Mouse (Mus musculus): ENCODE data around the gene Tspo2. TPM values are rescaled to one million over a fixed set of nuclear protein-coding genes. Genes with fewer than 3 reads are reported as not detected.
A peak's percentile ranks its signal among the peaks of the same experiment; 100 is the strongest.

Tspo2 gene
- polyA plus RNA-seq, 1 experiment from 2014 or later: 2.0 TPM

DNA sequence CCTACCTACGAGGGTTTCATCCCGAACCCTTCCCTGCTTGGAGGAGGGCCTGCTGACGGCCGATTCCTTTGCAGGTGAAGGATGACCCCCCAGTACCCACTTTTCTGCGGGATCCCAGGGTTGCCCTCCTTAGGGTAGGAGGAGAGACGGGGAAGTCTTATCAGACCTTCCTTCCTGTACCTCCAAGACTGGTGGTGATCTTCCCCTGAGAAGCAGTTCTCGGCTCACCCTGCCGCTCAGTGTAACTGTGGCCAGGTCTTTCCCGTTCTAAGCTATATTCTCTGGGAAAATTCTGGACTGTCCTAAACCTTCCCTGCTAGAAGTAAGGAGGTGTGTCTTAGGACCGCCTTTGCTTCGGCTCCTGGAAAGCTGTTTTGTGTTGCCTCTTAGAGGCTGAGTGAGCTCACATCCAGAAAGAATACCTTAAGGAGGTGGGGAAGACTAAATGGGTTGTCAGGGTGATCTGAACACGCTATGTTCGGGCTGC lies 41.0 kb downstream of the Tspo2 start:
- Histone ChIP-seq H3K9ac (replicated peaks; ENCODE audit: low read depth, low read length) (peak overlapping the region; percentile 80), H3K36me3 (ENCODE audit: control insufficient read depth, insufficient read depth) (no peaks in the 10 kb centered on the region; the same call in 1 of the 2 replicates), H3K4me3 (replicated peaks; ENCODE audit: low read length) (peak overlapping the region; percentile 72), H3K27me3 (replicated peaks; ENCODE audit: control insufficient read depth, insufficient read depth, low read length) (no peaks in the 10 kb centered on the region), H3K27ac (ENCODE audit: low read length) (peak overlapping the region; percentile 98), H3K4me1 (replicated peaks; ENCODE audit: control insufficient read depth, insufficient read depth, low read length) (peaks cover 33% of the 10 kb centered on the region), H3K4me2 (ENCODE audit: low read length) (peak overlapping the region; percentile 88), H3K9me3 (ENCODE audit: control insufficient read depth, low read length) (no peaks in the 10 kb centered on the region)
- peak; percentile 6 for ATAC-seq
- WGBS: 0% methylated on average over 13 of the region's 13 CpGs

DNA sequence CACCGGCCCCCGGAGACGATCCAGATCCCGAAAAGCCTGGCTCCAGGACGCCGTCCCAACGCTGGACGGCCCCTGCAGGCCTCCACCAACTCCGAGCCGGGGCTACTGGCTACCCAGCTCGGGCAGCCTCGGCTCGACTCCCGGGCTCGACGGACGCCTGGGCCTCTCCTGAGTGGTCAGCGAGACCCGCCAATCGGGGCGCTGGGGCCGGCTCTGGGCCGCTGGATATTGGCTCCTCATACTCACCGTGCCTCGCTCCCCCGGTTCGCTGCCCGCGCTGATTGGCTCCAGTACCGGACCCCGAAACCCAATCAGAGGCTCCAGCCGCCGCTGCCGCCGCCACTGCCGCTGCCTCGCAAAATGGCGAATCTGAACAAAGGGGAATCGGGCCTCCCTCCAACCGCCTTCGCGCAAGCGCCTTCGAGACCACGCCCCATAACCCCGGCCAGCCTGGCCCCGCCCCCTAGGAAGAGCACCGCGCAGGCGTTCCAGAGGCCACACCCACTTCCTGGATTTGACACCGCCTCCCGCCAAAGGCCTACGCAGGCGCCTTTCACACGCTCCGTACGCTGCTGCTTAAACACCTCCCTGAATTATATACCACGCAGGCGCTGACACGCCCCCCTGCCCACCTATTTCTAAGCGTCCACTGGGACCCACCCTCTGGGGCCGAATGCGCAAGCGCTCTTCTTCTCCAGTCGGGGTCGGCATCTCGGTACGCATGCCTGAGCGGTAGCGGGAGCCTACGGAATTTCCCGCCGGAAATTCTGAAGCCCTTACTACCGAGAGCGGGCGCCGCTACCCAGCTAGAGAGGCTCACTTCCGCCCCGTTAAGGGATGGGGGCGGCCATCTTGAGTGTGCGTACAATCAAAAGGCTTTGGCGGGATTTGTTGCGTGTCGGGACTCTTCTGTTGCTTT lies 41.7 kb downstream of the Tspo2 start, which contains the start of the genes Nfya and Oard1:
Nfya (minus strand) TSS at position 527 of the 919 bp plus-strand sequence.
Oard1 (plus strand) TSS at position 635 of the 919 bp plus-strand sequence.
- Histone ChIP-seq H3K9ac (replicated peaks; ENCODE audit: low read depth, low read length) (peak within 1 kb of the TSS; percentile 100), H3K4me1 (replicated peaks; ENCODE audit: control insufficient read depth, insufficient read depth, low read length) (peaks cover 33% of the 10 kb centered on the region), H3K36me3 (ENCODE audit: control insufficient read depth, insufficient read depth) (no peaks in the 10 kb centered on the region), H3K9me3 (ENCODE audit: control insufficient read depth, low read length) (no peaks in the 10 kb centered on the region), H3K4me2 (ENCODE audit: low read length) (peak within 1 kb of the TSS; percentile 88), H3K4me3 (replicated peaks; ENCODE audit: low read length) (peak within 1 kb of the TSS; percentile 93), H3K27me3 (replicated peaks; ENCODE audit: control insufficient read depth, insufficient read depth, low read length) (no peaks in the 10 kb centered on the region), H3K27ac (ENCODE audit: low read length) (peak within 1 kb of the TSS; percentile 100)
- ATAC-seq: peak; percentile 96
- under 1% methylated on average over 78 of the region's 84 CpGs for WGBS

- WGBS: under 1% methylated on average over 41 of the region's 47 CpGs
- peak overlapping the region; percentile 100 for H3K9ac ChIP-seq (replicated peaks; ENCODE audit: low read depth, low read length)
- H3K27ac ChIP-seq (ENCODE audit: low read length): peak overlapping the region; percentile 100
- peak overlapping the region; percentile 93 for H3K4me3 ChIP-seq (replicated peaks; ENCODE audit: low read length)
- H3K9me3 ChIP-seq (ENCODE audit: control insufficient read depth, low read length): no peaks in the 10 kb centered on the region
- H3K4me2 ChIP-seq (ENCODE audit: low read length): peak overlapping the region; percentile 80
- H3K4me1 ChIP-seq (replicated peaks; ENCODE audit: control insufficient read depth, insufficient read depth, low read length): peaks cover 33% of the 10 kb centered on the region
- H3K36me3 ChIP-seq (ENCODE audit: control insufficient read depth, insufficient read depth): no peaks in the 10 kb centered on the region
- H3K27me3 ChIP-seq (replicated peaks; ENCODE audit: control insufficient read depth, insufficient read depth, low read length): no peaks in the 10 kb centered on the region
- ATAC-seq: peak; percentile 8
Measured at GRCm38 (mm10) chr17:48408526-48409291, 42.6 kb downstream of the Tspo2 start.

GRCm38 (mm10) chr17:48407910-48408525 lies 43.3 kb downstream of the Tspo2 start:
- peak overlapping the region; percentile 100 for H3K27ac ChIP-seq (ENCODE audit: low read length)
- no peaks in the 10 kb centered on the region for H3K9me3 ChIP-seq (ENCODE audit: control insufficient read depth, low read length)
- H3K9ac ChIP-seq (replicated peaks; ENCODE audit: low read depth, low read length): peak overlapping the region; percentile 100
- no peaks in the 10 kb centered on the region for H3K27me3 ChIP-seq (replicated peaks; ENCODE audit: control insufficient read depth, insufficient read depth, low read length)
- H3K36me3 ChIP-seq (ENCODE audit: control insufficient read depth, insufficient read depth): no peaks in the 10 kb centered on the region
- 6% methylated on average over 8 of the region's 8 CpGs for WGBS
- H3K4me2 ChIP-seq (ENCODE audit: low read length): peak overlapping the region; percentile 80
- H3K4me3 ChIP-seq (replicated peaks; ENCODE audit: low read length): peak overlapping the region; percentile 93
- ATAC-seq: no peak
- H3K4me1 ChIP-seq (replicated peaks; ENCODE audit: control insufficient read depth, insufficient read depth, low read length): peaks cover 33% of the 10 kb centered on the region

DNA sequence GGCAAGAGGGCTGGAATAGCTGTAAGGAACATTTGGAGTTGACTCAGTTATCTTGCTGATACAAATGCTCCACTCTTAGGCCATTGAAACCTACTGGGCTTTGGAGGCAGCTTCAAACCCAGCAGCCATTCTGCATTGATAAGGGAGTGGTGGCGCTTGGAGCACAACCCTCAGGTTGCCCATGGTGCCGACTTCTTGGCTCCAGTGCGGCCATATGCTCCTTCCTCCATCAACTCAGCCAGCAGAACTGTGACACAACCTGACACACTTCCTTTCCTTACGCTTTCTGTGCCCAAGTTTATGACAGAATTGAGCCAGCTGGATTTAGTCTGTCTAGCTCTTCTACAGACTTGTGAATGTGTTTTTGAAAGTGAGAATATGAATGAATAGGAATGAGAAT lies 44.2 kb downstream of the Tspo2 start:
- 69% methylated on average over 4 of the region's 4 CpGs for WGBS

DNA sequence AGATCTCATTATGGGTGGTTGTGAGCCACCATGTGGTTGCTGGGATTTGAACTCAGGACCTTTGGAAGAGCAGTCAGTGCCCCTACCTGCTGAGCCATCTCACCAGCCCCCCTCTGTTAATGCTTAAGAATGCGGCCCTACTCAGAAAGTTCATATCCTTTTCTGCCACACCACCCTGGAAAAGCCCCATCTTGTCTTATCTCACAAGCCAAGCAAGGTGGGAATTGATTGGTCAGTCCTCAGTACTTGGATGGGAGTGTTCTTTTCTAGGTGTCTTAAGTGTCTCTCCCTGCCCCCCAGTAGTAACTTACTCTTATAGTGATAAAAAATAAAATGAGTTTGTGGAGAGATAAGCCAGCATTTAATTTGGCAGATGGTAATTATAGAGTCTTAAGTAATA lies 46.6 kb downstream of the Tspo2 start:
- no peaks in the 10 kb centered on the region for H3K9me3 ChIP-seq (ENCODE audit: control insufficient read depth, low read length)
- no peak overlapping the region for H3K9ac ChIP-seq (replicated peaks; ENCODE audit: low read depth, low read length)
- H3K4me2 ChIP-seq (ENCODE audit: low read length): no peak overlapping the region
- no peaks in the 10 kb centered on the region for H3K27me3 ChIP-seq (replicated peaks; ENCODE audit: control insufficient read depth, insufficient read depth, low read length)
- no peaks in the 10 kb centered on the region for H3K36me3 ChIP-seq (ENCODE audit: control insufficient read depth, insufficient read depth)
- no peak for ATAC-seq
- no peak overlapping the region for H3K27ac ChIP-seq (ENCODE audit: low read length)
- H3K4me3 ChIP-seq (replicated peaks; ENCODE audit: low read length): no peak overlapping the region
- 75% methylated on average over 1 of the region's 1 CpGs for whole genome bisulfite sequencing
- peaks cover 19% of the 10 kb centered on the region for H3K4me1 ChIP-seq (replicated peaks; ENCODE audit: control insufficient read depth, insufficient read depth, low read length)

More for the DNA sequence above, 44.2 kb downstream of the Tspo2 start:
- Histone ChIP-seq H3K9me3 (ENCODE audit: control insufficient read depth, low read length) (no peaks in the 10 kb centered on the region), H3K9ac (replicated peaks; ENCODE audit: low read depth, low read length) (no peak overlapping the region), H3K27me3 (replicated peaks; ENCODE audit: control insufficient read depth, insufficient read depth, low read length) (no peaks in the 10 kb centered on the region), H3K4me3 (replicated peaks; ENCODE audit: low read length) (no peak overlapping the region), H3K27ac (ENCODE audit: low read length) (peak overlapping the region; percentile 68; the same call in 1 of the 2 replicates), H3K4me2 (ENCODE audit: low read length) (no peak overlapping the region), H3K36me3 (ENCODE audit: control insufficient read depth, insufficient read depth) (no peaks in the 10 kb centered on the region), H3K4me1 (replicated peaks; ENCODE audit: control insufficient read depth, insufficient read depth, low read length) (peaks cover 33% of the 10 kb centered on the region)
- ATAC-seq: no peak

- no peak overlapping the region for H3K27ac ChIP-seq (ENCODE audit: low read length)
- WGBS: 89% methylated on average over 2 of the region's 2 CpGs
- no peak for ATAC-seq
Measured at GRCm38 (mm10) chr17:48403848-48404247, 47.5 kb downstream of the Tspo2 start.

GRCm38 (mm10) chr17:48402751-48403150 lies 48.6 kb downstream of the Tspo2 start:
- Histone ChIP-seq H3K4me1 (replicated peaks; ENCODE audit: control insufficient read depth, insufficient read depth, low read length) (peaks cover 12% of the 10 kb centered on the region), H3K9me3 (ENCODE audit: control insufficient read depth, low read length) (no peaks in the 10 kb centered on the region), H3K36me3 (ENCODE audit: control insufficient read depth, insufficient read depth) (peaks cover 9% of the 10 kb centered on the region; the same call in 1 of the 2 replicates), H3K4me2 (ENCODE audit: low read length) (no peak overlapping the region), H3K9ac (replicated peaks; ENCODE audit: low read depth, low read length) (no peak overlapping the region), H3K27ac (ENCODE audit: low read length) (no peak overlapping the region), H3K27me3 (replicated peaks; ENCODE audit: control insufficient read depth, insufficient read depth, low read length) (no peaks in the 10 kb centered on the region), H3K4me3 (replicated peaks; ENCODE audit: low read length) (no peak overlapping the region)
- ATAC-seq: no peak
- WGBS: 89% methylated on average over 3 of the region's 3 CpGs

More at GRCm38 (mm10) chr17:48403848-48404247, 47.5 kb downstream of the Tspo2 start:
- Histone ChIP-seq H3K36me3 (ENCODE audit: control insufficient read depth, insufficient read depth) (peaks cover 2% of the 10 kb centered on the region; the same call in 1 of the 2 replicates), H3K9me3 (ENCODE audit: control insufficient read depth, low read length) (no peaks in the 10 kb centered on the region), H3K27me3 (replicated peaks; ENCODE audit: control insufficient read depth, insufficient read depth, low read length) (no peaks in the 10 kb centered on the region), H3K9ac (replicated peaks; ENCODE audit: low read depth, low read length) (no peak overlapping the region), H3K4me1 (replicated peaks; ENCODE audit: control insufficient read depth, insufficient read depth, low read length) (peaks cover 19% of the 10 kb centered on the region), H3K4me2 (ENCODE audit: low read length) (no peak overlapping the region), H3K4me3 (replicated peaks; ENCODE audit: low read length) (no peak overlapping the region)
